Mouse (Mus musculus) CH12F3 (cell line): ENCODE measurements around the gene Parp12.

Experiments used
- in situ Hi-C: fragments of 300-500 bp; cut with MboI; formaldehyde crosslinking; loops from 2 replicates; pipeline ENCODE4 v1.14.3; 2020; ENCODE audit warnings: low sequenced_read_pairs

Parp12 gene

GRCm38 (mm10) chr6:39058936-39059335 is 59.2 kb downstream of the Parp12 start:
- in situ Hi-C loops, result no loop called here

DNA sequence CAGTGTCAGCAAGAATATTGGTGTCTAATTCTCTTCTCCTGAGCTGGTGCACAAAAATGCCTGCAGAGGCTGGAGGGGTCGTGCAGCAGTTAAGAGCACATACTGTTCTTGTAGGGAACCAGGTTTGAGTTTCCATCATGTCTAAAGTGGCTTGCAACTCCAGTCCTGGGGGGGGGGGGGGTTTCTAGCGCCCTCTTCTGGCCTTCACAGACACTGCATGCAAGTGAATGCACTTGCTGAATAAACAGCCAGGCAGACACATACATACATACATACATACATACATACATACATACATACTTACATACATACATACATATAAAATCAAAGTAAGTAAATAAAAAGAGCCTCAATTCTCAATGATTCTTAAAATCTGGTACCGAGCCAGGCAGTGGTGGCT is 59.8 kb downstream of the Parp12 start:
- in situ Hi-C loops, result no loop called here

DNA sequence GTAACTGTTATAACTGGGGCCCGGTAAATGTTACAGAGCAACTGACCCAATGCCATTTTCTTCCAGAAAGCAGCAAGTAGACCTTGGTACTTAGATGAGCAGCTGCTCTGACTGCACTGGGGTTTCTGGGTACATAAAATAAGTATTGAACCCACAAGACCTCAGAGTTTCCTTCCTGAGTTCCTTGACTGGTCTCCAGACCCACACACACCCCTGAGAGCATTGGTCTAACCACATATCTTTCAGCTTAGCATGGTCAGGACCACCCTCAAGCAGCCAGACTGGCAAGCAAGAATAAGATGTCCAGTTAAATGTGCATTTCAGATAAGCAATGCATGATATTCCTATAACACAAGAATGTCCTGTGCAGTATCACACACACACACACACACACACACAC is 61.0 kb downstream of the Parp12 start:
- in situ Hi-C loops, result no loop called here

- in situ Hi-C loops, result no loop called here
Observed at GRCm38 (mm10) chr6:39055831-39056261, 62.3 kb downstream of the Parp12 start.

- in situ Hi-C loops, result no loop called here
Observed at GRCm38 (mm10) chr6:39054878-39055508, 63.2 kb downstream of the Parp12 start.

- in situ Hi-C loops, result no loop called here
Observed at GRCm38 (mm10) chr6:39054206-39054864, 63.8 kb downstream of the Parp12 start.

- in situ Hi-C loops, result no loop called here
Observed at GRCm38 (mm10) chr6:39052636-39053035, 65.5 kb downstream of the Parp12 start.

DNA sequence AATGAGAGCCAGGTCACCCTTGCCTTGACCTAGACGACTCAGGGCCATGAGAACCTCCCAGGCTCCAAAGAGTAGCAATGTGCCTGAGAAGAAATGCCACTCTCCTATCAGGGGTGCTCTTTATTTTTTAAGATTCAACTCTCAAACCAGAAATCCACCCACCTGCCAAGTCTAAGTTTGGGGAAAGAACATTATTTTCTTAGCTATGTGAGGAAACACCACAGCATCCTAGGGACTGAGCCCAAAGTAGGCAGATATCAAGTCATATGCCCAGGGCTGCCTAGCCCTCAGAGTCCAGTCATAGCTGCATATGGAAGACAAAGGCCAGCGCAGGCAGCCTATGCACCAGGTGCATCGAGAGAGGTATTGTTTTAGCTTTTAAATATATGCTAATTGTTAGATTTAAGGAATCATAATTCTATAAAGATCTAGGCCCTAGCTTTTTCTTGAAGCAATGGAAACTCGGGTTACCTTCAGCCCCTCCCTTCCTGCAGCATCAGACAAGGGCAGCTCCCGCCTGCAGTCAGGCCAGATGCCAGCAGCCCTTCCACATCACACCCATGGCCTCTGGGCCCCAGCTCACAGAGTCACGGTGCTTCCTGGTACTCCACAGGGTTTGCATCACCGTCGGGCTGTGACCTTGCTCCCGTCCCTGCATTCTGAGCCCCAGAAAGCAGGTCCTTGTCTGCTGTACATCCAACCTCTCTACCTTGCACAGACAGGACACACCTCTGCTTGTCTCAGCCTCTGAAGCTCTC is 66.2 kb downstream of the Parp12 start:
- in situ Hi-C loops, result no loop called here

DNA sequence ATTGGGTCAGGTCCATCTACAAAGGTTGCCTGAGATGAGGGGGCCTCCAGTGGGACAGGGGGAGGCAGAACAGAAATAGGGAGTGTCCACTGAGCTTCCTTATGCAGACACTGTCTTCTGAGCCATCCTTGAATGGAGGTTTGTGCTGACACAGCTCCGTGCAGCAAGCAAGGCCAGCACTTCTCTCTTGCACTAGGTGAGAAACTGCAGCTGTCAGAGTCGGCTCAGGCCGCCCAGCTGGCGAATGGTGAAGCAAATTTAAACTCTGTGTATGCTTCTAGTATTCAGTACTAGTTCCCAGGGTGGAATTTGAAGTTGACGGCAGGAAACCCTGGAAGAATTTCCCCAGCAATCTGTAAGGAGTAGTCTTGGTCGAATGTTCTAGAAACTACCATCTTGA is 67.3 kb downstream of the Parp12 start:
- in situ Hi-C loops, result no loop called here

DNA sequence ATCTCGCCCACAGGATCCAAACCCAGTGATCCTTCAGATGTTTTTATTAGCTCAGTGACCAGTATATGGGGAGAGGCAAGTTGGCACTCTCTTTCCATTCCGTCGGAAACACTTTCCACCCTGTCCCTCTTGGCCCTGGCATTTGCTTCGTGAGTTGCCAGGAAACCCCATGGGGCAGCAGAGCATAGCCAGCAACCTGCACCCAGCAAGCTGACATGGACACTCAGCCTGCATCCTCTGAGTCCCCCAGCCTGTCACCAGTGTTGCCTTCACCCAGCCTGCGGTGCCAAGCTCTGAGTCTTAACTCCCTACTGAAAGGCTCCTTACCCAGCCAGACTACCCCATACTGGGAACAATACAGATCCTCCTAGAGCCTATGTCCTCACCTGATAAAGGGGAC is 69.0 kb downstream of the Parp12 start:
- in situ Hi-C loops, result no loop called here

- in situ Hi-C loops, result no loop called here
Observed at GRCm38 (mm10) chr6:39040451-39040850, 77.7 kb downstream of the Parp12 start.
